Mouse (Mus musculus) layer of hippocampus, adult 9-10 months (tissue): Measurements from ENCODE around the gene Gins2.

Experiments used
- DNase-seq: peaks from one replicate; pipeline ENCODE4 v3.0.0; 2022; ENCODE audit warnings: low spot score

Gene Gins2

DNA sequence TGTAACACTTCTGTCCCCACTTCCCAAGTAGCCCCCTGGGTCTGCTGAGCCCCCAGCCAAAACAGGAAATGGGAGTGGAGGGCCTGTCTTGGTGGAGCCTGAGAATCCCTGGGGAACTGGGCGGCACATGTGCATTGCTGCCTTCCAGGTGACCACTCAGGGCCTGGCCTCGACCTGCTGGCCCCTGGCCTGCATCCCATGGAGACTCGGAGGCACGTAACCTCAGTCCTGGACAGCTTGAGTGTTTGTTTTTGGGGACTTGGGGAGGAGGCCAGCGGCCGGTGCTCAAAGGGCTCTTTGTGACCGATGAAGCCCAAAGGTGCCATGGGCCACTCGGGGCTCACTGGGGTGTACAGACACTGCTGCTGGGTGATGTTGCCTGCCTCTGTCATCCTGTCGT is 41.5 kb downstream of the Gins2 start:
- DNase-seq: no peak

DNA sequence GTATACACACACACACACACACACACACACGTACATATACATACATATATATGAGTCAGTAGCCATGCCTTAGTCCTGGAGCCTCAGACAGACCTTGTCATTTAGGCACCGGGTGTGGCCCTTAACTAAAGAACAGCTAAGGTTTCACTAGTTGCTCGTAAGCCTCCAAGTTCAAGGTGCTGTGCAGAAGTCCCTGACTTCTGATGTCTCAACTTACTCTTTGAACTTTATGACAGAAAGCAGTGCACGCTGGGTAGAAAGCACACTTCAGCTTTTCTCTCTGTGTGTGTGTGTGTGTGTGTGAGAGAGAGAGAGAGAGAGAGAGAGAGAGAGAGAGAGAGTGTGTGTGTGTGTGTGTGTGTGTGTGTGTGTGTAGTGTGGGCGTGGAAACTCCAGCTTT is 44.9 kb downstream of the Gins2 start:
- no peak for DNase-seq

GRCm38 (mm10) chr8:120543416-120544055 is 45.6 kb downstream of the Gins2 start:
- DNase-seq: no peak

DNA sequence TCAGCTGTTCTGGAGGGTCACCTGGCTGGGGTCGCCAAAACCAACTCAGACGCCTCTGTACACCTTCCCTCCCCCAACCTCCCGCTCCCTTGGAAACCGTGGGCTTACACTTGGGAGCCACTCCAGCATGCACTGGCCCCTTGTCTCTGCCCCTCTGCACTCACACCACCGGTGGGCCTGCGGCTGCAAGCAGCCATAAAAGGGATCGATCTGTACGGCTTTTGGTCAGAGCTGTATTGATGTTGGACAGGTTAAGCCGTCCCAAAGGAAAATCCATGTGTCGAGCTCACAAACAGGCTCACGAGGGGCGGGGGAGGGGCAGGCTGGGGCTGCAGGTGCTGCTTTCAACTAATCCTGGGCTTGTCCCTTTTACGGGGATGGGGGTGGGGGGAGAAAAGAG is 46.1 kb downstream of the Gins2 start:
- no peak for DNase-seq

DNA sequence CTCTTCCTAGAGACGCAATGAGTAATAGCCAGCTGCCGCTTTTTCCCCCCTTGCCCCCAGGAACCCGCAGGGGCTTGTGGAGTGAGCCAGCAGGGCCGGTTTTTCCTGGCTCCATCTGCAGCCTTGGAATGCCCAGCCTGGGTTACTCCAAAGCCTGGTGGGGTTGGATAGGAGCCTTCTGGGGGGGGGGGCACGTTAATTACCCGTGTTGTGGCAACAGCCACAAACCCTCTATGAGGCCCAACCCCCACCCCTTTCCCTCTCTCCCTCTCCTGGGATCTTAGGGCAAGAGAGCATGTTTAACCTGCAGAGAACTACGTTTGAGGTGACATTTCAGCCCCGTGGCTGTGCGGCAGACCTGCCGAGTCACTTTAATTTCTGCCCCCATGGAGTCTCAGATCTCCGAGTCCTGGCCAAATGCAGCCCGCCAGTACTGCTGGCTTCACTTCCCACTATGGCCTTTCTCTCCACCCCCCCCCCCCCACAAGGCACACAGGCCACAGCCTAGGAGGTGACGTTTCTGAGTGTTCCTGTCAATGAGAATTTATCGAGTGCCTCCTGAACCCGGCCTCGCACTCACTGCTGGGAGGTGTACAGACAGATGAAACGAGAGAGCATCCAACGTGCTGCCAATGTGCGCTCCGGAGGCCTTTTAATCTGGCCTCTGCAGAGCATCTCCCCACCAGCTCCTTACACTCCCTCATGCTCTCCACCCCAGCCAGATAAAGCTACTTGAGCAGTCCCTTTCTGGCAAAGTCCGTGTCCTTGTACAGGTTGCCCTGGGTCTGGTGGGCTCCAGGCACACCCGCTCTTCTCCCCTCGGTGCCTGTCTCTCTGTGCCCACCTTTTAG is 49.1 kb downstream of the Gins2 start:
- no peak for DNase-seq

GRCm38 (mm10) chr8:120539381-120539774 is 49.7 kb downstream of the Gins2 start:
- no peak for DNase-seq

DNA sequence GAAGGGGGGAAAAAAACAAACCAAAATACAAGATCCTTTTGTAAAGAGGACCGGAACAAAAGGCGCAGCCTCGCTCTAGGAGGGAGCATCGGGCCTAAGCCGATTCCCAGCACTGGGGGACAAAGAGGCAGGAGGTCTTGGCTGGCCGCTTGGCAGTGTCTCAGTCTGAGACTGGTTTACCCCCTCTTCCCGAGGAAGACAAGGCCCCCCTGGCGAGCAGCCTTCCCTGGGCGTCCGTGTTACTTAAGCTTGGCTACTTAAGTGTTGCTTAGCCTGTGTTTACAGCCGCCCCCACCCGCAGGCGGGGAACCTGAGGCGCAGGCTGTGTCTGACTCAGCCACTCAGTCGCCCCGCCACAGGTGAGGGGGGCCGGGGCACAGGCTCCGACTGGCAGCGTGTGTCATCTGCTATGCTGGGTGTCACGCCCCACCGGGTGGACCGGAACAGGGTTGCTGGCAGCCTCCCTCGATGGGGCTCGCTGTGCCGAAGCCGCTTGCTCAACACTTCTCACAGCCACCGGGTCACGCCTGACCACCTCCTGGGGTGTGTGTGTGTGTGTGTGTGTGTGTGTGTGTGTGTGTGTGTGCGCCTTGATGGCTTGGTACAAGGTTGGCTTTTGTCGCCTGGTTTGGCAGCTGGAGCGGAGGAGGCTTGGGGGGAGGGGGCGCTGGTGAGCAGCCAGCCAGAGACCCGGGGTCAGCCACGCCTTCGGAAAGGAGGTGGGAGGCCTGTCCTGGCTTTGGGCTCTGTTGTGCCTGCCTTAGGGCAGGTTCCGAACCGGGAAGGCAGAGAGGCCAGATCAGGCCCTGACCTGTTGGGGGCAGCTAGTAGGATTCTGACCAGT is 50.5 kb downstream of the Gins2 start:
- DNase-seq: no peak

- DNase-seq: no peak
Measured at GRCm38 (mm10) chr8:120537818-120538396, 51.2 kb downstream of the Gins2 start.

DNA sequence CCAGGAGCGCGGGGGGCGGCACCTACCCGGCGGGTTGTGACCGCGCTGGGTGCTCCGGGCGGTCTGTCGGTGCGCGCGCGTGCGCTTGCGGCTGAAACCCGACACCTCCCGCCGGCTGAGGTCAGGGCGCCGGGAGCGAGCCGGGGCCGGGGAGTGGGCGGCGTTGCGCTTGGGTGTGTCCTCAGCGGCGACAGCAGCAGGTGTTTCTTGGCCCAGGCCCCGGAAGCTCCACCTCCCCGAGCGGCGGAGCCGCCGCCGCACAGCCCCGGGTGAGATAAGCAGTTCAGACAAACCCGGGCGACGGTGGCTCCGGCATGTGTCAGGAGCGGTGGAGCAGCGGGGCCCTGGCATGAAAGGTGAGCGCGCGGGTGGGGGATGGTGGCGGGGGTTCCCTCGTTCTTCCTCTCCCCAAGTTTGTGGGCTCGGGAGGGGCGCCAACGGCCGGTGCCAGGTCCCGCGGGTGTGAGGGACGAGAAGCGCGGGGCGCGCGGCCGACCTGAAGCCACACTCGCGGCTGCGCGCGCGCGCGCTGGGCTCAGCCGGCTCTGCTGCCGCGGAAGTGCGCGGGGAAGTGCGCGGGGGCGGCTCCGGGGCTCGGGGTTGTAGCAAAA is 51.8 kb downstream of the Gins2 start:
- no peak for DNase-seq

DNA sequence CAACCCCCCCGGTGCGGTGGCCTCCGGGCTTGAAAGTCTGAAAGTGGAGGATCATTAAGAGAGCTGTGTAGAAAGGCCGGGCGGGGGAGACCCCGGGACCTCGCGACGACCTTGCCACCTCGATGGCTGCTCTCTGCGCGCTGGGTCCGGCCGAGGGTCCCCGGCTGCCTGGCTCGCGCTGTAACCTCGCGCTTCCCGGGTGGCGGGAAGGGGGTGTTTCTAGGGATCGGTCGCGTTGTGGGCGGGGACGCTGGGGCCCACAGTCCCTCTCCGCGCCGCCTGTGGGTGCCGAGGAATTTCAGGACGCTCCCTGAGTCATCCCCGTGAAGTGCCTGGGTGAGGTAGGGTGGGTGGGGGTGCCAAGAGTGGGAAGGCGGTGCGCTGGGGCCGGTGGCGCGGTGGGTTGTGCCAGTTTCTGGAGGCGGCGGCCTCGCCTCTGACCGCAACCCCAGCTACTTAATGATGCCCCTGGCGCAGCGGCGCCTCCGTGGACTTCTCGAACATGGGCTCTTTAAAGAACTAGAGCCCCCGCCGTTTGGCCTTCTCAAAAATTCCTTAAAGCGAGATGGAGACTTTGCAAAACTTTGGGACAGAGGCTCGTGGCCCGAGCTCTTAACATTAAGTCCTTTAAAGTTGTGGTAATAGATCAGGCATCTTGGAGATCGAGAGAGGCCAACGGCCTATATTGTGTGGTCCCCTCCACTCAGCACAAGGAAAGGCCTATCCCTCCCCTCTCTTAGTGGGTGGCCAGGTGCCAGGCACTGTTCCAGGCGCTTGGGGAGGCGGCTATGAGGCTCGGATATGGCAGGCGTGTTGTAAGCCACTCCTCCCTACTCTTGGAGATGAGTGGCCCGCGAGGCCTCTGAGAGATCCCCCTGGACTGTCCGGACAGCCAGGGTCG is 52.5 kb downstream of the Gins2 start:
- DNase-seq: no peak

DNA sequence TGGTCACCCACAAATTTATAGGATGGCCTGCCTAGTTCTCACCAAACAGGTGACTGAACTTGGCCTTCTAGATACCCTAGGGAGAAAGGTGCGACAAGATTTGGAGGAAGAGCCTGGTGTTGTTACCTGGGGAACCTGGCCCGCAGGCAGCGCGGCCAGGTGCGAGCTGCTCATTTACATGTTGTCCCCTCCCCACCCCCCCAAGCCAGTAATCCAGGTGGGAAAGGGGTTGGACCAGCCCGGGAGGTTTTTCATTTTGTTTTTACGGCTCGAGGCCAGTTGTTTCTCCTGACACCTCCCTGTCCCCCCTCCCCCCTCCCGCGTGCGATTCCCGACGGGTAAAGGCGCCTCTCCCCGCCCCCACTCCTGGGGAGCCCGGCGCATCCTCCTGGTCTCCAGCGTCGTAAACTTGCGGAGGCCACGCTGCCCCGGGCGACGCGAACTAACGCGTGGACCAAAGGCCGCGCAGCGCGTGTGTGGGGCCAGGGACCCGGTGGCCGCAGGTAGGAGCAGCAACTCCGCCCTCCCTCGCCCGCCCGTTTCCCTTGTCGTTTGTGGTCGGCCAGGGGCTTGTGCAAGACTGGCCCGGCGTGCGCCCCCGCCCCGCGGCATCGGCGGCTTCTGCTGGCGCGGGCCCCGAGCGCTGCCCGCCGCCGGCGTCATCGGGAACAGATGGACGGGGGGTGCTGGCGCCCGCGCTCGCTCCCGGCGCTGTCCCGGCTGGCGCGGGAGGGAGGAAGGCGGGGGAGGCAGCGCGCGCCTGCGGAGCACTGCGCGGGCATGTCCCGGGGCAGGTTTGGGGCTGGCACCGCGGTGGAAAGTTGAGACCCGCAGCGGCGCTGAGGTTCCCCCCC is 53.4 kb downstream of the Gins2 start:
- no peak for DNase-seq

DNA sequence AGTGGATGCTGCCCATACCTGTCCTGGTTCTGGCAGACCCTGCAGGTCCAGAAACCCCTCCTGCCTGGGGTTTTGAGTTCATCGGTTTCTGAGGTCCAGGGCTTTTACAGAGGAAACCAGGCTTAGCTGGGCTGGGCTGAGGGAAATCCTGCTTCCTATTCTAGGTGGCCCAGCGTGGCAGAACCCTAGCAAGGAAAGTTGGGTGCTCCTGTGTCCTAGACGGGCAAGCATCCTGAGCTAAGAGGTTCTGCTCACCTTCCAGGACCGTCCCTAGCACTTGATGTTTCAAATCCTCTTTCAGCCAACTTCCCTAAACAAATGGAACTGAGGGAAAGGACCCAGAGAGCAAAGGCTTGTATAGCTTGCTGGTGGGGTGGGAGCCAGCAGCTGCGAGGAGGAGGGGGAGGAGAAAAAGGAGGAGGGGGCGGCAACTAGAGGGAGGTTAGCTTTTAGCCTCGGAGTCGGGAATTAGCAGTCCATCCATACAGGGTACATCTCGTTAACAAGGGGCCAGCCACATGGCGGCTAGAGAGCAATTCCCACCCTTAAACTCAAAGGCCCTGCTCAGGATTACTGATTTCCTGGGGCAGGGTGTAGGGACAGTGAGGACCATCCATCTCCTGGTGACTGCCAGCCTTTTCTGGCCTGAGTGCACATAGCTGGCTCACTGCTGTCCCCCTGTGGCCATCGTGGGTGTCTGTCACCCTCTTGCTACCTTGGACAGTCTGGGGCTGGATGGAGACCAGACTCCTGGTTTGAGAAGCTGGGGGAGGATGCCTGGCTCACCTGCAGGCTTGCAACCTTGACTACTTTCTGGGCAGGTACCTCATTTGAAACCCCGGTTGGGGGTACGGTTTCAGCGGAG is 54.4 kb downstream of the Gins2 start:
- DNase-seq: peak; percentile 76

DNA sequence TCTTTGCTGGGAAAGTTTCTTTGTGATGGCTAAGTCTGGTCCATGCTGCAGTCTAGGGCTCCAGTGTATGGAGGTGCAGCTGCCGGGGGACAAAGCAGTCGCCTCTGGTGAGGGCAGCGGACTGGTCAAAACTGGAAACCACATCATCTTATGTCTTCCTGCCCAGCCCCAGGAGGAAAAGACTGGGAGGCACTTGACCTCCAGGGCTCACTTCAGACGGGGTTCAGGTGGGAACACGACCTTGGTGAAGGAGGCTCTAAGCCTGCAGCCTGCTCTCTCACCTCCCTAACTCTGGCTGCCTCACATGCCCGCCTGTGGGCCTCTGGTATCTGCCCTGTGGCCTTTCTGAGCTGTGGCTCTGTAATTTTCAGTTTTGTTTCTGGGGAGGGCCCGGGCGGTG is 55.0 kb downstream of the Gins2 start:
- DNase-seq: no peak

DNA sequence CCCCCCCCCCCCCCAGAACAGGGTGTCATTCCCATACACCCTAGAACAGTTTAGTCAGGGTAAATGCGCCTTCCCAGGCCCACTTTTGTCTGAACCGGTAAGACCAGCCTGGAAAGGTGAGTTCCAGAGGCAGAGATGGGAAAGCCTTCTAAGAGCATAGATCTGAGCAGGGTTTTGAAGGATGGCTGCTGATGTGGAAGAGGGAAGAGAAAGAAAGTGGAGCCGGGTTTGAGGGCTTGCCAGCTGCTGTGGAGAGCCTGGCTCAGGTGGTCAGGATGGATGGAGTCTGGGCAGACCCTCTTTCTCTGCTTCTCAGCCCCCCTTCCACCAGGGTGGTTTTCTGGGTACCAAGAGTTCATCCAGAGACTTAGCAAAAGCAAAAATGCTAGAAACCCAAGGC is 55.7 kb downstream of the Gins2 start:
- no peak for DNase-seq

GRCm38 (mm10) chr8:120532517-120533215 is 56.4 kb downstream of the Gins2 start:
- DNase-seq: no peak

DNA sequence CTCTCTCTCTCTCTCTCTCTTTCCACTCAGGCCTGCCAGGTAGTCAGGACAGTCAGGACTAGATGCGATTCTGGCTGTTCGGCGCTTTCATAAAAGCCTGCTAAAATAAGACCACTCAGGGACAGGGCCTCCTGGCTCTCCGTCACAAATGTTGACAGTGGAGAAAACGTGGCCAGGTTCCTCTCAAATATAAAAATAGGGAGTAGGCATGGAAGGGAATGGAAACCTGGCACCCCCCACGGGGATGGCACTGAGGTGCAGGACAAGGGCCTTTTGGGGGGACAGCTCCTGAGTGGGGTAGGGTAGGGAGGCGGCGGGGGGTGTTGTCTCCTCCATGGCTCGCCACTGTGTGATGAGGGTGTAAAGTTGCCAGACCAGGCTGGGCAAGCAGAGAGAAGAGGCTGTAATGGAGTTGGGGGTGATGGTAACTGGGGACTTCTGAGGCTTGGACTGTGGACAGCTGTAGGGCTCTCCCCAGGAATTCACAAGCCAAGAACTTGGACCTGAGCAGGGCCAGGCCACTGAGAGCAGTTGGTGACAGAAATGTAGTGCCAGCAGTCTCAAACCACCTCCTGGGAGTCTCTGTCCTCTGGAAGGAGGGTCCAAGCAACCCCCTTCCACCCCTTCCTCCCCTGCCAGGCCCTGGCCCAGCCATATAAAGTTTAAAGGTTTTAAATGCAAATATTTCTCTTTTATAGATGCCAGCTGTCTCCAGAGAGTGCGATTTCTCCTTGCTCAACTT is 57.2 kb downstream of the Gins2 start:
- DNase-seq: no peak

- DNase-seq: no peak
Measured at GRCm38 (mm10) chr8:120530954-120531656, 58.0 kb downstream of the Gins2 start.
